Mouse (Mus musculus): Measurements from ENCODE around the gene Smarcb1. TPM values are rescaled to one million over a fixed set of nuclear protein-coding genes. Genes with fewer than 3 reads are reported as not detected.

The Smarcb1 gene
- polyA plus RNA-seq (2015; fragmentation: Nextera tagmentation; extraction: Ambion mirVana), result 60.6 and 68.3 TPM in 2 replicates

GRCm38 (mm10) chr10:75921026-75921725, at the start of gene Smarcb1:
Gene Smarcb1 (minus strand): TSS chr10:75921617.

DNA sequence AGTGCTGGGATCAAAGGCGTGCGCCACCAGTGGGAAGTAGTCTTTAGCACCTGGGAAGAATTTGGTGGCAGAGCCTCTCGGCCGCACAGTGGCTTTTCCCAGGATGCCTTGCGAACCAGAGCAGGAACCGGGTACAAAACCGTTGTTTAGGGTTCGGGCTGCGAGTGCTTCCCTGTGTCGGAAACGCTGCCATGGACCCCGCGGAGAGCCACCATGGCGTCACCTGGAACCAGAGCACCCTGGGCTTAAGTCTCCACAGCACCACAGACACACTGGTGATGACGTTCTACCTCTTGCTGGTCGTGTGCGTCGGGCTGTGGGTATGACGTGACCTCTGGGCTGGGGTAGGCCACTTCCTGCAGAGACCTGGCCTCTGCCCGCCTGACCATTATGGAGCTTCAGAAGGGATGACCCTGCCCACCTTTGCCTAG, 33.0 kb upstream of the Smarcb1 start, which contains the start of gene Gm5134:
TSS of gene Gm5134 (plus strand) at position 134 of the 431 bp plus-strand sequence.

DNA sequence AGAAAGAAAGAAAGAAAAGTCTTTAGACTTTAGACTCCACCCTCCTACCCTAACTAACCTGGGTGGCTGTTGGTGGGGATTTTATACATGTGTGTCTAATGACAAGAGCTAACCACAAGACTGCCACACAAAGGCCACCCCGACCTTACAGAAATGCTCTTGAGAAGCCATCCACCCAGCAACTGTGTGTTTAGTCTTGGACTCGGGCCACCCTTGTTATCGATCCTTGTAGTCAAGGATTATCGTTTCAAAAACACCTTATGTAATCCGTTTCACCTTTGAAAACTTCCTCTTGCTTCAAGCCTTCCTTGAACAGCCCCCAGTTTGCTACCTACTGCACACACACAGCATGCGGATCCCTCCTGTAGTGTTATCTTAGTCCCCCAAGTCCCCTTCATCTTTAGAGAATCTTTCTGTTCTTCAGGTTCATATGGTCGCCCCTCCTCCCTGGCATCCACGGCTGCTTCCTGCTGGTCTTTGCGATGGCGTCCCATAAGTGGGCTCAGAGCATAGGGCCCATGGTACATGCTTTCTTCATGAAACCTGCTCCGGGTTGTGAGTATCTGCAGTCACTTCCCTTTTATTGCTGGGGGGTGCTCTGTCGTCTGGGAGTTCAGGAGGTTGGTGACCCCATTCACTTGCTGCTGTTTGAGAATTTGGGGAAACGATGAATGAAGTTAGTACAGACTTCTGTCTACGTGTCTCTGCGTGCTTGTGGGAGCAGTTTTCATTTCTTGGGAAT, 21.5 kb upstream of the Smarcb1 start, which contains the start of gene Vpreb3:
TSS of gene Vpreb3 (plus strand) at position 322 of the 742 bp plus-strand sequence.

DNA sequence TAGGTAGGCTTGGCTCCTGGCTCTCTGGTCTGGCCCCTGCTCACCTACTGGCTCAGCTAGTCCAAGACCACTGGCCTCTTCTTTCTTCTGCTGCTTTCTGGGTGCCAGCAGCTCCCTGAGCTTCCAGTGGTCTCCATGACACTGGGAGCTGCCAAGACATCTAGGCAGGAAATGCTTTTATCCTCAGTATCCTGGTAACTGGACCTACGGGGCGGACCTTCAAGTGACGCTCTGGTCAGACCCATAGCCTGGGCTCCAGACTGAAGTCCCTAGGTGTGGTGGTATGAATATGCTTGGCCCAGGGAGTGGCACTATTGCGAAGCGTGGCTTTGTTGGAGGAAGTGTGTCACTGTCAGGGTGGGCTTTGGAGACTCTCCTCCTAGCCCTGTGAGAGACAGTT, 19.1 kb upstream of the Smarcb1 start, which contains the start of gene Gm867:
TSS of gene Gm867 (minus strand) at position 153 of the 400 bp plus-strand sequence.

GRCm38 (mm10) chr10:75935680-75936541, 14.5 kb upstream of the Smarcb1 start, which contains the start of gene Mmp11:
Gene Mmp11 (minus strand): TSS chr10:75936496.

GRCm38 (mm10) chr10:75932891-75933290, 11.5 kb upstream of the Smarcb1 start, which contains the start of gene Chchd10:
Gene Chchd10 (plus strand): TSS chr10:75933130.

GRCm38 (mm10) chr10:75893089-75893750, 28.2 kb downstream of the Smarcb1 start, which contains the start of gene Derl3:
Gene Derl3 (plus strand): TSS chr10:75893413.

GRCm38 (mm10) chr10:75859786-75860470, 61.5 kb downstream of the Smarcb1 start, which contains the start of gene Mif:
Gene Mif (minus strand): TSS chr10:75860240.

Other genes starting within 250 kb of the Smarcb1 start
- 15.4 and 17.0 TPM in 2 replicates for gene Cabin1, start 157.3 kb downstream of the Smarcb1 start, polyA plus RNA-seq (2015; fragmentation: Nextera tagmentation; extraction: Ambion mirVana)
- 53.2 and 61.3 TPM in 2 replicates for gene Ddt, start 148.2 kb downstream of the Smarcb1 start, polyA plus RNA-seq (2015; fragmentation: Nextera tagmentation; extraction: Ambion mirVana)
- not detected in 2 replicates for gene Gm20441, start 140.7 kb downstream of the Smarcb1 start, polyA plus RNA-seq (2015; fragmentation: Nextera tagmentation; extraction: Ambion mirVana)
- 4.5 and 5.3 TPM in 2 replicates for gene Gstt3, start 140.2 kb downstream of the Smarcb1 start, polyA plus RNA-seq (2015; fragmentation: Nextera tagmentation; extraction: Ambion mirVana)
- gene Gstt1, start 123.0 kb downstream of the Smarcb1 start, polyA plus RNA-seq (2015; fragmentation: Nextera tagmentation; extraction: Ambion mirVana), result 8.6 and 8.9 TPM in 2 replicates
- gene Gstt4, start 99.1 kb downstream of the Smarcb1 start, polyA plus RNA-seq (2015; fragmentation: Nextera tagmentation; extraction: Ambion mirVana), result not detected in 2 replicates
- 9.9 and 11.9 TPM in 2 replicates for gene Gstt2, start 84.2 kb downstream of the Smarcb1 start, polyA plus RNA-seq (2015; fragmentation: Nextera tagmentation; extraction: Ambion mirVana)
- 482 and 560 TPM in 2 replicates for gene Mif, start 61.4 kb downstream of the Smarcb1 start, polyA plus RNA-seq (2015; fragmentation: Nextera tagmentation; extraction: Ambion mirVana)
- gene Derl3, start 28.2 kb downstream of the Smarcb1 start, polyA plus RNA-seq (2015; fragmentation: Nextera tagmentation; extraction: Ambion mirVana), result 0.50 and 0.58 TPM in 2 replicates
- gene Chchd10, start 11.5 kb upstream of the Smarcb1 start, polyA plus RNA-seq (2015; fragmentation: Nextera tagmentation; extraction: Ambion mirVana), result 555 and 642 TPM in 2 replicates
- 11.6 and 12.3 TPM in 2 replicates for gene Mmp11, start 14.9 kb upstream of the Smarcb1 start, polyA plus RNA-seq (2015; fragmentation: Nextera tagmentation; extraction: Ambion mirVana)
- not detected in 2 replicates for gene Gm867, start 19.1 kb upstream of the Smarcb1 start, polyA plus RNA-seq (2015; fragmentation: Nextera tagmentation; extraction: Ambion mirVana)
- 0.24 TPM in 1 of 2 replicates, not detected in the other for gene Vpreb3, start 21.4 kb upstream of the Smarcb1 start, polyA plus RNA-seq (2015; fragmentation: Nextera tagmentation; extraction: Ambion mirVana)
- gene Gm5134, start 32.9 kb upstream of the Smarcb1 start, polyA plus RNA-seq (2015; fragmentation: Nextera tagmentation; extraction: Ambion mirVana), result not detected in 2 replicates
- gene Zfp280b, start 111.0 kb upstream of the Smarcb1 start, polyA plus RNA-seq (2015; fragmentation: Nextera tagmentation; extraction: Ambion mirVana), result 9.8 and 10.8 TPM in 2 replicates
- gene Slc5a4b, start 189.3 kb upstream of the Smarcb1 start, polyA plus RNA-seq (2015; fragmentation: Nextera tagmentation; extraction: Ambion mirVana), result not detected in 2 replicates
- gene Slc5a4a, start 225.8 kb upstream of the Smarcb1 start, polyA plus RNA-seq (2015; fragmentation: Nextera tagmentation; extraction: Ambion mirVana), result not detected in 2 replicates

Measured in skeletal muscle tissue, postnatal 0 days (tissue).